Mouse (Mus musculus): ENCODE data around the gene Lin7a. TPM values are rescaled to one million over a fixed set of nuclear protein-coding genes. Genes with fewer than 3 reads are reported as not detected.
"Not testable (repeated sequence)": the region's sequence is repeated elsewhere in the genome, so short reads cannot be mapped to it uniquely, and the experiment has no call there.

The Lin7a gene
- polyA plus RNA-seq, 1 experiment from 2014 or later: 40.3 TPM

GRCm38 (mm10) chr10:107238151-107238860, 33.2 kb upstream of the Lin7a start:
- ATAC-seq (ENCODE audit: low FRiP score): no peak
- WGBS: 84% methylated on average over 2 of the region's 2 CpGs
- no peaks in the 10 kb centered on the region for H3K27me3 ChIP-seq (replicated peaks)

GRCm38 (mm10) chr10:107238861-107239435, 32.5 kb upstream of the Lin7a start:
- H3K4me2 ChIP-seq: no peak overlapping the region
- H3K9me3 ChIP-seq (replicated peaks): no peaks in the 10 kb centered on the region
- H3K27ac ChIP-seq (replicated peaks): no peak overlapping the region
- no peaks in the 10 kb centered on the region for H3K4me1 ChIP-seq
- H3K36me3 ChIP-seq: no peaks in the 10 kb centered on the region
- no peak for ATAC-seq (ENCODE audit: low FRiP score)
- WGBS: 76% methylated on average over 3 of the region's 3 CpGs
- no peak overlapping the region for H3K4me3 ChIP-seq (replicated peaks)
- no peaks in the 10 kb centered on the region for H3K27me3 ChIP-seq (replicated peaks)
- no peak overlapping the region for H3K9ac ChIP-seq (replicated peaks)

More at GRCm38 (mm10) chr10:107238151-107238860, 33.2 kb upstream of the Lin7a start:
- H3K9me3 ChIP-seq (replicated peaks): no peaks in the 10 kb centered on the region
- H3K27ac ChIP-seq (replicated peaks): no peak overlapping the region
- H3K9ac ChIP-seq (replicated peaks): no peak overlapping the region
- no peak overlapping the region for H3K4me2 ChIP-seq
- no peak overlapping the region for H3K4me3 ChIP-seq (replicated peaks)
- H3K36me3 ChIP-seq: no peaks in the 10 kb centered on the region
- H3K4me1 ChIP-seq: no peaks in the 10 kb centered on the region

GRCm38 (mm10) chr10:107239651-107240330, 31.7 kb upstream of the Lin7a start:
- no peaks in the 10 kb centered on the region for H3K27me3 ChIP-seq (replicated peaks)
- H3K9ac ChIP-seq (replicated peaks): no peak overlapping the region
- H3K4me1 ChIP-seq: no peaks in the 10 kb centered on the region
- no peak overlapping the region for H3K4me2 ChIP-seq
- H3K4me3 ChIP-seq (replicated peaks): no peak overlapping the region
- no peak overlapping the region for H3K27ac ChIP-seq (replicated peaks)
- ATAC-seq (ENCODE audit: low FRiP score): no peak
- no peaks in the 10 kb centered on the region for H3K9me3 ChIP-seq (replicated peaks)
- no peaks in the 10 kb centered on the region for H3K36me3 ChIP-seq
- 85% methylated on average over 2 of the region's 2 CpGs for WGBS

- Histone ChIP-seq H3K27me3 (replicated peaks) (no peaks in the 10 kb centered on the region), H3K4me3 (replicated peaks) (no peak overlapping the region), H3K36me3 (no peaks in the 10 kb centered on the region), H3K27ac (replicated peaks) (no peak overlapping the region), H3K4me1 (no peaks in the 10 kb centered on the region), H3K4me2 (no peak overlapping the region), H3K9me3 (replicated peaks) (no peaks in the 10 kb centered on the region), H3K9ac (replicated peaks) (no peak overlapping the region)
- no peak for ATAC-seq (ENCODE audit: low FRiP score)
- 86% methylated on average over 1 of the region's 1 CpGs for WGBS
Measured at GRCm38 (mm10) chr10:107240446-107240845, 31.0 kb upstream of the Lin7a start.

DNA sequence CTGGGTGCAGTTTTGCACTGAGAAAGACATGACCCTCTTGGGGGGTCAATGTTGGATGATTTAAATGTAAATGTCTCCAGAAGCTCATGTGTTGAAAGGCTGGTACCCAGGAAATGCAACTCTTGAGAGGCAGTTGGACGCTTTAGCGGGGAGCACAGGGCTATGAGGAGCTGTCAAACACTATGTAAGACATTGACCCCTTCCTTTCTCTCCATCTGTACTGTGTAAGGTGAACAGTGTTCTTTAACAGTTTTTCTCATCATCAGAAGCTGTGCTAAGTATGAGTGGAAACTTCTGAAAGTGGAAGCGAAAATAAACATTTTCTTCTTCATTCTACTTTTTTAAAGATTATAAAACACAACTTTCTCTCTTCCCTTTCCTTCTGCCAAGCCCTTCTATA, 30.5 kb upstream of the Lin7a start:
- H3K4me3 ChIP-seq (replicated peaks): no peak overlapping the region
- no peak for ATAC-seq (ENCODE audit: low FRiP score)
- H3K36me3 ChIP-seq: no peaks in the 10 kb centered on the region
- H3K4me1 ChIP-seq: no peaks in the 10 kb centered on the region
- no peak overlapping the region for H3K4me2 ChIP-seq
- H3K27ac ChIP-seq (replicated peaks): no peak overlapping the region
- H3K27me3 ChIP-seq (replicated peaks): no peaks in the 10 kb centered on the region
- H3K9ac ChIP-seq (replicated peaks): no peak overlapping the region
- WGBS: 92% methylated on average over 3 of the region's 3 CpGs
- H3K9me3 ChIP-seq (replicated peaks): no peaks in the 10 kb centered on the region

GRCm38 (mm10) chr10:107241406-107241805, 30.1 kb upstream of the Lin7a start:
- Histone ChIP-seq H3K36me3 (no peaks in the 10 kb centered on the region), H3K4me1 (no peaks in the 10 kb centered on the region), H3K27ac (replicated peaks) (no peak overlapping the region), H3K4me2 (no peak overlapping the region), H3K4me3 (replicated peaks) (no peak overlapping the region), H3K9me3 (replicated peaks) (no peaks in the 10 kb centered on the region), H3K9ac (replicated peaks) (no peak overlapping the region), H3K27me3 (replicated peaks) (no peaks in the 10 kb centered on the region)
- ATAC-seq (ENCODE audit: low FRiP score): no peak

GRCm38 (mm10) chr10:107241999-107242398, 29.5 kb upstream of the Lin7a start:
- WGBS: 98% methylated on average over 1 of the region's 1 CpGs

GRCm38 (mm10) chr10:107242696-107243400, 28.6 kb upstream of the Lin7a start:
- H3K9me3 ChIP-seq (replicated peaks): no peaks in the 10 kb centered on the region
- H3K9ac ChIP-seq (replicated peaks): no peak overlapping the region
- H3K4me1 ChIP-seq: no peaks in the 10 kb centered on the region
- WGBS: 92% methylated on average over 1 of the region's 1 CpGs
- H3K27me3 ChIP-seq (replicated peaks): no peaks in the 10 kb centered on the region
- H3K4me3 ChIP-seq (replicated peaks): no peak overlapping the region
- H3K27ac ChIP-seq (replicated peaks): no peak overlapping the region
- no peaks in the 10 kb centered on the region for H3K36me3 ChIP-seq
- ATAC-seq (ENCODE audit: low FRiP score): no peak
- no peak overlapping the region for H3K4me2 ChIP-seq

More at GRCm38 (mm10) chr10:107241999-107242398, 29.5 kb upstream of the Lin7a start:
- H3K4me3 ChIP-seq (replicated peaks); H3K9ac ChIP-seq (replicated peaks); H3K27ac ChIP-seq (replicated peaks); H3K4me1 ChIP-seq; ATAC-seq (ENCODE audit: low FRiP score); H3K4me2 ChIP-seq; H3K27me3 ChIP-seq (replicated peaks); H3K9me3 ChIP-seq (replicated peaks); H3K36me3 ChIP-seq: not testable (repeated sequence)

GRCm38 (mm10) chr10:107244211-107244610, 27.3 kb upstream of the Lin7a start:
- Histone ChIP-seq H3K4me1 (no peaks in the 10 kb centered on the region), H3K9me3 (replicated peaks) (no peaks in the 10 kb centered on the region), H3K4me2 (no peak overlapping the region), H3K27me3 (replicated peaks) (no peaks in the 10 kb centered on the region), H3K9ac (replicated peaks) (no peak overlapping the region), H3K27ac (replicated peaks) (no peak overlapping the region), H3K4me3 (replicated peaks) (no peak overlapping the region), H3K36me3 (no peaks in the 10 kb centered on the region)
- WGBS: 85% methylated on average over 2 of the region's 2 CpGs
- no peak for ATAC-seq (ENCODE audit: low FRiP score)

DNA sequence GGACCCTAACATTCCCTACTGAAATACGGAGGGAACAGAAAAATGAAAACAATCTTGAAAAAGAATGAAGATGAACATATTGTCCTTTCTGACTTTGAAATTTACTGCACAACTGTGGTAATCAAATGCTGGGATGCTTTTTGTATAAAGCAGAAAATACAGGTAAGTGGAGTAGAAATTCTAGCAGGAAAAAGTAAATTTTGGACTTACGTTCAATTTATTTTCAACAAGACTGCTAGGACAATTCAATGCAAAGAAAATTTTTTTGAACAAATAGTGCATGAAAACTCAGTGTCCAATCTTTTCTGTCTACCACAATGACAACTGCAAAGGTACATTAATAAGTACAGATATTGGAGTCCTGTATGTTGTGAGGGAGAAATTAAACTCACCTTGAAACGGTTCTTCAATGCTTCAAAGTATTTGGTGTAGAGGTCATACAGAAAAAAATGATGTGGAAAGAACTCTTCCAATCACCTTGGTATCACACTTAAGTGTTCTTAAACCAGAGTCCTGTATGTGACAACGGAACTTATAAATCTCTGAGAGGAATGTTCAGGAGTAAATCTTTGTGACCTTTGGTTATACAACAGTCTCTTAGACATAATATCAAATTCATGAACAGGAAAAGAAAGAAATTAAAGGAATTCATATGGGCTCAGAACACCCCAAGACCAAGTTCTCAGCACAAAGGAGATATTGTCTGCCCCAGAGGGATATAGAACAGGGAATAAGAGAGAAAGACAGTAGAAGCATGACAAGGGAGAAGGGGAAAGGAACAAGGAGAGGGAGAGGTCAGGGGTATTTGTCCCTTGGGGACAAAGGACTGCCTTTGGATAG, 26.6 kb upstream of the Lin7a start:
- H3K4me3 ChIP-seq (replicated peaks): no peak overlapping the region
- 93% methylated on average over 4 of the region's 4 CpGs for WGBS
- H3K4me1 ChIP-seq: no peaks in the 10 kb centered on the region

GRCm38 (mm10) chr10:107245531-107245840, 26.0 kb upstream of the Lin7a start:
- no peak overlapping the region for H3K27ac ChIP-seq (replicated peaks)
- 57% methylated on average over 2 of the region's 2 CpGs for WGBS
- no peaks in the 10 kb centered on the region for H3K9me3 ChIP-seq (replicated peaks)

More for the DNA sequence above, 26.6 kb upstream of the Lin7a start:
- ATAC-seq (ENCODE audit: low FRiP score): no peak
- Histone ChIP-seq H3K36me3 (no peaks in the 10 kb centered on the region), H3K9me3 (replicated peaks) (no peaks in the 10 kb centered on the region), H3K9ac (replicated peaks) (no peak overlapping the region), H3K27ac (replicated peaks) (no peak overlapping the region), H3K4me2 (no peak overlapping the region), H3K27me3 (replicated peaks) (no peaks in the 10 kb centered on the region)

More at GRCm38 (mm10) chr10:107245531-107245840, 26.0 kb upstream of the Lin7a start:
- no peaks in the 10 kb centered on the region for H3K36me3 ChIP-seq
- no peak for ATAC-seq (ENCODE audit: low FRiP score)
- H3K4me3 ChIP-seq (replicated peaks): no peak overlapping the region
- no peaks in the 10 kb centered on the region for H3K27me3 ChIP-seq (replicated peaks)
- H3K4me1 ChIP-seq: no peaks in the 10 kb centered on the region
- no peak overlapping the region for H3K4me2 ChIP-seq
- no peak overlapping the region for H3K9ac ChIP-seq (replicated peaks)
